Mouse (Mus musculus) T-helper 17 cell (primary cell): ENCODE results near the gene Galnt16.

Experiments
- in situ Hi-C, 2 experiments: fragments of 300-600 bp; cut with MboI, MseI; formaldehyde crosslinking; loops; 1 replicate in 1 of 2; 2 replicates in 1 of 2; pipeline ENCODE4 v1.15.1; 2025; ENCODE audit warnings: high pct_unique_total_duplicates in 2 of 2

Galnt16 gene

DNA sequence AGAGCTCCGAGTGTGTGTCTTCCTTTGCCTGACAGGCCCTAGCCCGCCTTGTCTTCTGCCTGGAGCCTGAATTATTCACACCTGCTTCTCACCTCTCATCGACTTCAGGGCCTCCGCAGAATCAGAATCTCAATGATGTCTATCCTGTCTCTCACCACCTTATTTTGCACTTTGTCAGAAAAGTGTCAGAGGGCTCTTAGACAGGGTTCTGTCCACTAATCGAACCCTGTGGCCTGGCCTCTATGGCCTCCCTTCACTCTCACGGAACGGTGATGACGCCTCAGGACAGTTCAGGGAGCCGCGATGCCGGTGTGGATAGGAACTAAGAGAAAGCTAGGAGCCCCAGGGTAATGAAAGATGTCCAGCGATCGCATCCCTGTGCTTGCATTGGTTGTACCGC lies at the start of gene Galnt16:
Gene Galnt16, plus strand, starts transcription at position 301 of the 400 bp plus-strand sequence.
- in situ Hi-C loops: no loop called here

DNA sequence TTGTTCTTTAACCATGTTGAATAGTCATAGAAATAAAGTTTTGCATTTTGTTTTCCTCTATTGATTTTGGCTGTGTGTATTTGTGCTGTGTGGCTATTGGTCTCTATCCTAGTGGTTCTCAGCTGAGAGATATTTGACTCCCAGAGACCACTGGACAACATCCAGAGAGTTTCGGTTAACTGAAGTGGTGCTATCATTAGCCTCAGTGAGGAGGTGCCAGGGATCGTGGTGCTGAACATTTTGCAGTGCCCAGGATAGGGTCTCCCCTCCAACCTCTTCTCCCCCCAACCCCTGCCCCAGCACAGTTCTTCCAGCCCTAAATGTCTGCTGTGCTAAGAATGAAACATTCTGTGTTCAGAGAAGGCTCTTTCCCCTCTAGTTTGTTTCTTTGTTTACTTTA lies 47.9 kb upstream of the Galnt16 start:
- in situ Hi-C loops: no loop called here

DNA sequence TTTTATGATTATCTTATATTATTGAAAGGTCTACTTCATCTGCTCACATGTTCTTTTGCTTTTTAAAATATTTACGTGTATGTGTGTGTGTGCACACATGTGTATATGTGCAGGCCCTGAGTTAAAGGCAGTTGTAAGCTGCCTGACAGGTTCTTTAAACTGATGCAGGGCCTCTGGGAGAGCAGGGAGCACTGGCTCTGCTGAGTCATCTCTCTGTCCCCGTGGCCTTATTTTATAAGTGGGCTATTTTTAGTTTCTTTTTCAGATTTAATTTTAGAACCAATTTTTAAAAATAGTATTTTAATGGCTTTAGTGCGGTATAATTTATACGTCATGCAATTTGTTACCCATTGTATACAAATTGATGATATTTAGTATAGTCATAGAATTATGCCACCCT lies 46.2 kb upstream of the Galnt16 start:
- in situ Hi-C loops: no loop called here

DNA sequence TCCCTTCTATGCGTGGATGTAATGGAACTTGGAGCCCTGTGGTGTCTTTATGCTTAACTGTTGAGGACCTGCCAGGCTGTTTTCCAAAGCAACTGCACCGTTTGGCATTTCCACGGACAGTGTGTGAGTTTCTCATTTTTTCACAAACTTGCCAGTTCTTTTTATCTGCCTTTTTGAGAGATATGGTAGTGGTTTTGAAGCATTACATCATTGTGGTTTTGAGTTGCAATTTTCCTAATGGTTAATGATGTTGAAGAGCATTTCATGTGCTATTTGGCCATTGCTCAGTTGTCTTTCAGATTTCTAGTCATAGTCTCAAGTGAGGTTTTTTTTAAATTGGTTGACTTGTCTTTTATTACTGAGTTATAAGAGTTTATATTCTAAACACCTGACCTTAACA lies 44.3 kb upstream of the Galnt16 start:
- in situ Hi-C loops: no loop called here

DNA sequence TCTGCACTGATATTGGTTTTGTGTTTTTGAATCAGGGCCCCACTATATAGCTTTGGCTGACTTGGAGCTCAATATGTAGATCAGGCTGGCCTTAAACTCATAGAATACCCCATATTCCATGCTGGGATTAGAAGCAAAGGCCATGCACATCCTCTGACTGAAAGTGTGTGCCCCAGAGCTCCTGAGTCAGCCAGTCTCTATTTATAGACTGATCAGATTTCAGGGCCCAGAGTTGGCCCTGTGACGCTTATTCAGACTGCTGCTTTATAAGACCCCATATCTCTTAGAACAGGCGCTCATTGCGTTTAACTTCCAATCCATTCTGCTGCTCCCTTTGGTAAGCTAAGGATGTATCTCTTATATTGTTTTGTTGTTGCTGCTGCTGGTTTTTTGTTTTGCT lies 38.1 kb upstream of the Galnt16 start:
- in situ Hi-C loops: loop anchor here in 1 of 2 experiments (25.0 kb wide), 1 partner anchor 407 kb away; no protein-coding TSS in a partner anchor

DNA sequence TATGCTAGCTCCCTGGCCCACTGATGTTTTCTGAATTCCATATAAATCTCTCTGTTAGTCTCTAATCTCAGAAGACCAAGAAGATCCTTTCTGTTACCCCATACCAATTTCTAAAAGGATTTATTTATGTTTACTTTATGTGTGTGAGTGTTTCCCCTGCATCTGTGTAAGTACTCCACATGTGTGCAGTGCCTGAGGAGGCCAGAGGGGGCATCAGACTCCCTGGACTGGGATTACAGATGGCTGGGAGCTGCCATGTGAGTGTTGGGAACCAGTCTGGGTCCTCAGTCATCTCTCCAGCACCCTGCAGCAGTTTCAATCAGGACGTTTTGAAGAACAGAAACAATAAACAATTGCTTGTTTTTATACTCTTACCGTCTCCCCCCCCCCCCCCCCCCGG lies 34.7 kb upstream of the Galnt16 start:
- in situ Hi-C loops: loop anchor here in 1 of 2 experiments (25.0 kb wide), 1 partner anchor 404 kb away; no protein-coding TSS in a partner anchor

DNA sequence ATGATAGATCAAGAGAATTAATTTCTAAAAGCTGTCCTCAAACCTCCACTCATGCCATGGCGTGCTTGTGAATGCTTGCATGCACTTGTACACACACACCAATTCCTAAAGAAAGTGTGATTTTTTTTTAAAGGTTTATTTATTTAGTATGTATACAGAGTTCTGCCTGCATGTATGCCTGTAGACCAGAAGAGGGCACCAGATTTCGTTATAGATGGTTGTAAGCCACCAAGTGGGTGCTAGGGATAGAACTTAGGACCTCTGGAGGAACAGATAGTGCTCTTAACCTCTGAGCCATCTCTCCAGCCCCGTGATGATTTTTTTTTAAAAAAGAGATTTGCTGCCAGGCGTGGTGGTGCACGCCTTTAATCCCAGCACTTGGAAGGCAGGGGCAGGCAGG lies 24.8 kb upstream of the Galnt16 start:
- in situ Hi-C loops: loop anchor here in 1 of 2 experiments (25.0 kb wide), 1 partner anchor 394 kb away; no protein-coding TSS in a partner anchor

DNA sequence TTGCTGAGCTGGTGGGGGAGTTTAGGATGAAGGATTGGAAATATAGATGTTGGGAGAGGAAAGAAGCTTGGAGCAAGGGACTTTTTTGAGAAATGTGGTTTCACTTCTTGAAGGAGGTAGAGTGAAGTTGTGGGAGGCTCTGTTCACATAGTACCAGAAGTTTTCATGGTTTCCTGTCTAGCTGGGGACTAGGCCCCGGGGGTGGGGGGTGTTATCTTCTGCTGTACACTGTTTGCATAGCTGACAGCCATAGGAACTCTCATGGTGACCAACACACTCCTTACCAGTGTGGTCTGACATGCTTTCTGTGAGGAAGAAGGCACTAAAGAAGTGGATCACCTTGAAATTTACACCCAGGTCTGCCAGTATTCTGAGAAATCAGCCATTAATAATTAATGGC lies 22.4 kb upstream of the Galnt16 start:
- in situ Hi-C loops: loop anchor here in 1 of 2 experiments (25.0 kb wide), 1 partner anchor 392 kb away; no protein-coding TSS in a partner anchor

DNA sequence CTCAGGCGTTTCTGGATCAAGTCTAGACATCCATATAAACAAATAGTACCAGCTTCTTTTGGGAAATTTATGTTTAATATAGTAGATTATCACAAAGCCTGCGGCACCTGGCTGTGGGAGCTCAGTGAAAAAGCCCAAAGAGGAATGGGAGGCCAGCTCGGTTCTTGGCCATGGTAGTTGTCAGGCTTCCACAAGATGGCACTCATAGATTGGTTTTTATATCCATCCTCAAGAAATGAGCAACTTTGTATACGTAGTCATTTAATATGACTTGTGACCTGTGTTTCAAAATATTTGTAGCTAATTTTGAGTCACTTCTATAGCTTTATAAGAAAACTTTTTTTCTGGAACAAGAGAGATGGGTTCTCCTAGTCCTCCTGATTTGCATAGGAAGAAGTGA lies 19.7 kb upstream of the Galnt16 start:
- in situ Hi-C loops: loop anchor here in 1 of 2 experiments (25.0 kb wide), 1 partner anchor 389 kb away; no protein-coding TSS in a partner anchor

DNA sequence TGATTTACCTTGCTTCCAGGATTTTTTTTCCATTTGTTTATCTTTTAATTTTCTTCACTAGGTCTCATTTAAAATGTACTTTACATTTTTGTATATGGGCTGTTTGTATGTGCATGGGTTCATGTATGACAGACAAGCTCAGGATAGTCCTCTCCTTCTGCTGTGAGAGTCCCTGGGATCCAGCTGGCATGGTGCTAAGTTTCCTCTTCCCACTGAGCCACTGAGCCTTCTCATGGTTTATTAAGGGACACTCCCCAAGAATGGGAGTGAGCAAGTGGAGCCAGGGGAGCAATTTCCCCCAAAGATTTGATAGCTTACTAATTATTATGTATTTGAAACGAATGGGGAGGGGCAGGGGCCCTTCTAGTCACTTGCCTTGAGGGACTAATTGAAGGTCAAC lies 17.6 kb upstream of the Galnt16 start:
- in situ Hi-C loops: no loop called here

DNA sequence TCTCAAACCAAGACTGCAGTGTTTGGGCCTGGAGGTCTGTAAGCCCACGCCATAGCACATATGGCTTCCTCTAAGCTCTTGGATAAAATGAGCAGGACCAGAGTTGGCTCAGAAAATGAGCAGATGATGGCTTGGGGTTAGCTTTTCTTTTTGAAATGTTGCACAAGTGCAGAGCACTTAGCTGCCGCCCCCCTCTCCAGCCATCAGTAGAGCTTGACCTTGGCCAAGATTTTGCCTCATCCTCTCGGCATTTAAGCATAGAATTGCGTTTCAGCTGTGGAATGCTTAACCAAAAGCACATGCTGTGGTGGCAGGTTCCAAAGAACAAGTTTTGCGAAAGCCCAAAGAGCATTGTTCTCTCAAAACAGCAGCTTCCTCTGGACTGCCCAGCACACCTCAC lies 13.4 kb upstream of the Galnt16 start:
- in situ Hi-C loops: no loop called here

DNA sequence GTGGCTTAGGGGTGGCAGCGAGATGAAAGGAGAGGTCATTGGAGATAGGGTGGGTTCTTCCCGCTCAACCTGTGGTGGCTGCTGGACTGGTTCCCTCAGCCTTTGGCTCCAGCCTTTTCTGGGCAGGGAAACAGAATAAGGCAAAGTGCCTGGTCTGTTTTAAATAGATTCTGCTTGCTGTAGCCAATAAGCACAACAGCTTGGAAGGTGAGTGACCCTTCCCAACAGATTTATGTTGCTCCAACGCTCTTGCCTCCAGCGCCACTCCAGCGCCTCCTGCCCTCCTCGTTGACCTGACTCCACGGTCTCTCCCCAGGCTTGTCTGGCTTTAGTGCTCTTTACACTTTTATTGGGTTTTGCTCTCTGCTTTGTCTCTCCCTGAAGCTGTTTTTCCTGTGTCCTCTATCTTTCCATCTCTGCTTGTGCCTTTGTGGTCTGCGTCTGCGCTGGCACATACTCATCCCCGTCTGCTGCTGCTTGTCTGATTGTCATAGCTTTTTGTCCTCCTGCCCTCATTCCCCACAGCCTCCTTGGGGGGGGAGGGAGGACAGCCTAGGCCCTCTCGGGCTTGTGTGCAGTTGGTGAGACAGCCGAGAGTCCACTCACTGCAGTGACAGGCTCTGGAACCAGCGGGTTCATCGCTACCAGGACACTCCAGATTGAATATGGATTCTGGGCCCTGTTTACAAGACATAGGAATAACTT lies 10.9 kb upstream of the Galnt16 start:
- in situ Hi-C loops: no loop called here

DNA sequence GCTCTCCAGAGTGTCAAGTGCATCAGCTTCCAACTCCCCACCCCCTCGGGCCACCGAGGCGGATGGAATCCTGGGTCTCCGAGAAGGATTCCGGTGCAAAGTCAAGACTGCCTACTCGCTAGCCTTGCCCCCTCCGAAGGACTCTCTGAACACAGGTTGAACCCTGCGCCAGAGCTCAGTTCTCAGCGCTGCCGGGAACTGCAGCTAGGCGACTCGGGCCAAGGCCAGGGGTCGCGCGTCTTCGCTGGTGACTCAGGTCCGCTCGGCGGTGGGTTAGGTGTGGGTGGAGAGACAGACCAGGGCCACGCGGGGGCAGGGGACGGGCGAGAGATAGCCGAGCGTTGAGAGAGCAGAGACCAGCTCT lies 298 bp downstream of the Galnt16 start:
- in situ Hi-C loops: no loop called here

DNA sequence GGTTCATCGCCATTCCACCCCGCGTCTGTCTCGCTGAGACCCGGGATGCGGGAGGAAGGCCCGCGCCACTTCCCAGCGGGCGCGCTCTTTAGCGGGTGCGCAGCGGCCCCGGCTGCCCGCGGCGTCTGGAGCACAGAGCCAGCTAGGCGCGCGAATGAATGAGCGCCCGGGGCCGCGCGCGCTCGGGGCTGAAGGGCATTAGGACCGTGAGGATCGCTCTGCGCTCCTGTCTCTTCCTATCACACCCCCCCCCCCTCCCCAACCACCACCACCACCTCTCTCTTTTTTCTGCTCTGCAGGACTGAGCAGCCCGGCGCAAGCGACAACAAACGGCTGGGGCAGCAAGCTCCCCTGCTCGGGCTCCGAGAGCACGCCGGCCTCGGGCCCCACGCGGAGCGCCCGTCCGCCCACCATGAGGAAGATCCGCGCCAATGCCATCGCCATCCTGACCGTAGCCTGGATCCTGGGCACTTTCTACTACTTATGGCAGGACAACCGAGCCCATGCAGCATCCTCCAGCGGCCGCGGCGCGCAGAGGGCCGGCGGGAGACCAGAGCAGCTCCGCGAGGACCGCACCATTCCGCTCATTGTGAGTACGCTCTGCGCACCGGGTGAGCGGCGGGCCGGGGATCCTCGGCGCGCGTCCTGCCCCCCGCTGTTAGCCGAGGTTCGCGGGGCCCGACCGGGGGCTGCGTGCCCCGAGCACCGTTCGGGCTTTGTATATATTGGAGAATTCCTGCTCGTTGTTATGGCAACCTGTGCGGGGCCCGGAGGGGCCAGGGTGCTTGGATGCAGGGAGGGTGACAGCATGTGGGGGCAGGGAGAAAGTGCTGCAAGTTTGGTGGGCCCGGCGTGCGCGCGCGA lies 912 bp downstream of the Galnt16 start:
- in situ Hi-C loops: no loop called here

DNA sequence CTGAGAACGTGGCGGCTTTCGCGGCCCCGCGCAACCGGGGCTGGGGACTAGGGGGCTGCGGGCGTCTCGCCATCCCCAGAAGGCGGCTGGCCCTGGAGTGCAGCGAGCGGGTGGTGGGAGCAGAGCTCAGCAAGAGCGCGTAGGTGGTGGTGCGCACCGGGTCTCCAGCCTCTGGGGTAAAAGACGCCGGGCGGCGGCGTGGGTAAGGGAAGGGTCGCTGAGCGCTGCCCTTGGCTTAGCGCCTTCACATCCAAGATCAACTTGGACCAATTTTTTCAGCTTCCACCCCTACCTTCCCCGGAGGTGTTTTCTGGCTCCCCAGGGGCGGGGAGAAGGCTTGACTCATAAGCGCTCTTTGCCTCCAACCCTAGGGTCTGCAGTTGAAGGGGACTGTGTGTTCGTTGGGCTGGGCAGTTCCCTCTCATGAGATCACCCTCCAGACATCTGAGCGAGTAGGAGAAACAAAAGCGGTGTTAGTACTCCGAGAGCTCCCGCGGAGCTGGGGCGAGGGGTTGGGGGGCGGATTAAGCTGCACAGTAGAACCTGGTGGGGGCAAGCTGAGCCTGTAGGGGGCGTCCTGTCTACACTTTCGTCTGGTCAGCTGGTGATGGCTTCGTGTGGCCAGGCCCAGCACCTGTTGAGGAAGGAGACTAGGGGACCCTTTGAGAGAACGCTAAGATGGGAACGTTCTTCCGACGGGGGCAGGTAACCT lies 1.7 kb downstream of the Galnt16 start:
- in situ Hi-C loops: no loop called here

DNA sequence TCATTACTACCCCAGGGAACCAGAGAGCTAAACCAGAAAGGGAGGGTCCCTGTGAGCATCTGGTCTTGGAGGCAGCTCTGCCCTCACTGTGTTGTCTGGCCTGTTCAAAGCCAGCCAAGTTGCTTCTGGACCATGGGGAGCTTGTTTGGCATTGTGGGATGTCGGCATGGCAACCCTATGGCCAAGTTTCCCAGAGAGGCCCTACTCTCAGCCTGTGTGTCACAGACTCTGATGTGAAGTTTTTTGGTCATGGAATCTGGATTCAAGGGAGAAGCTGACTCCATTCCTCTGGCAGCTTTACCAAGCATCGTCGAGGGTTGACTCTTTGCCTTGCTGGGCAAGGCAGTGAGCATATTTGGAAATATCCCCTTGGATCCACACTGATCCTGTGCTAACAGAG lies 3.9 kb downstream of the Galnt16 start:
- in situ Hi-C loops: no loop called here

DNA sequence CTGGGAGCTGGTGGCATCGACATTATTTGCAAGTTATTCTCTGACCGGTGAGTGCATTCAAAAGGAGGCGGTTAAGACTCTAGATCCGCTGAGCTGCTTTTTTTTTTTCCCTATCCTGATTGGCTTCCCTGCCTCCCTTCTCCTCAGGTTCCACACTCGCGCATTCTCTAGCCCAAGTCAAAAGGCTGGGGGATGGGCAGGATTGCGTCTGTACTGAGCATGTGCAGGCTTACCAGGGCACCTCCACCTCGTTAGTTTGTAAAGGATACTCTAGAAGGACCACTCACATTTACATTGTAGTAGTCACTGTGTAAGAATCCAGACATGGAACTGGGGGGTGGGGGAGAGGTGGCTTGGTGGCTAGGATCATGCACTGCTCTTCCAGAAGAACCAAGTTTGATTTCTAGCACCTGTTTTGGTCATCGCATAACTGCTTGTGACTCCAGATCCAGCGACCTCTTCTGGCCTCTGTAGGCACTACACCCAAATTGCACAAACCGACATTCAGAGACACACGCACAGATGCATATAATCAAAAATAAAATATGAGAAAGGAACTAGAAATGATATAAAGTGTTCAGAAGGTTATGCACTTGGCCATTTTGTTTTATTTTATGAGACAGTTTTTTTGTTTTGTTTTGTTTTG lies 6.3 kb downstream of the Galnt16 start:
- in situ Hi-C loops: no loop called here

DNA sequence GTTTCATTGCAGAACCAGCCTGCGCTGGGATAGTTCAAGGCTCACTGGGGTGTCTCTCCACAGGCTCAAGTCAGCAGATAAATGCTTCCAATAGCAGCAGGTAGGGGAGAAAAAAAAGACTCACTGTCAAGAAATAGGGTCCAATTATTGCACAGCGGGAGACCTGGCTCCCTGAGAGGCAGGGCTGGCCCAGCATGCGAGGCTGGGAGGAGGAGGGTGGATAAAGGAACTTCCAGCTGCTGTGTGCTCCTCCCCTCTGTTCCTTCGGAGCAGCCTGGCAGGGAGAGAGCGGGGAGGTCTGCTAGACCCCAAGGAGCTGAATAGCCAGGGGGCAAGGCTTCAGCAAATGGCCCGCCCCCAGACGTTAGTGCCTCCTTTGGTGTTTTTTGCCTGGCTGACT lies 7.4 kb downstream of the Galnt16 start:
- in situ Hi-C loops: no loop called here

DNA sequence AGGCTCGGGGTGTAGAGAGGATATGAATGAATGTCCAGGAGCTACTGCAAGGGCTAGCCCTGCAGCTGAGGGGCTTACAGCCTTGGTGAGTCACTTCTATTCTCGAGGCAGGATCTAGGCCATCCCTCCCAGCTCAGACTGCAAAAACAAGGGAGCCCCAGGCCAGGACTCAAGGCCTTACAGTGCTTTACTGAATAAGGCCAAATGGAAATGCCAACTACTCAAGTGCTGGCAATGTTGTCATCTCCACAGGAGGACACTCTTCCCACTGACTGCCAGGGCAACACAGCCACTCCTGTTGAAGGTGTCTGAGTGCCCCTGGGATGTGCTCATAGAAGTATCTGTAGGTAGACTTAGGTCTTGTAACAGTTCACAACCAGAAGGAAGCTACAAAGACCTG lies 8.4 kb downstream of the Galnt16 start:
- in situ Hi-C loops: no loop called here

DNA sequence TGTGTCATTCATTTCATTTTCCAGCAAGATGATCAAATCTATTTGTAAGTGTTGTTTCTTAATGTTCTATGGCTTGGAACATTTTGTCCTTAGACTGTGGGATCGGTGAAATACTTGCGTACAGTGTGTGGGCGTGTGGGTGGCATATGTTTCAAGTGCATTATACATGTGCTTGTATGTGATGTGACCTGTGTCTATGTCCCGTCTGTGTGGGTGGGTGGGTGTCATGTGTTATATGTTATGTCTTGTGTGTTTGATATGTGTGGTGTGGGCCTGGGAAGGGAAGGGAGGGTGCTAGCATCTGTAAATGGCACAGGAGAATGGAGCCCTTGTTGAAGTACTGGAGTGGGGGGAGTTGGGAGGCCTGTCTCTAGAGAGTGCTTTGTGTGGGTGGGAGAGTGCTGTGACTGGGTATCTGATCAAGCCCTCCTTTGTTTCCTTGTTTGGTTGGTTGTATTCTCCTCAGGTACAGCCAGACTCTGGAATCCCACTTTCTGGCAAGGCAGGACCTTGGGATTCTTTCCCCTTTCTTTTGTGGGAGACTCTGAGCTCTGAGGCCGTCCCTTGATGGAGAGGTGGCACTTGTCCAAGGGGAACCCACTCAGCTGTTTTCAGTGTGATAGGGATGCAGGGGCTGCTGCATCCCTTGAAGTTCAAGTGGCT lies 9.8 kb downstream of the Galnt16 start:
- in situ Hi-C loops: no loop called here

DNA sequence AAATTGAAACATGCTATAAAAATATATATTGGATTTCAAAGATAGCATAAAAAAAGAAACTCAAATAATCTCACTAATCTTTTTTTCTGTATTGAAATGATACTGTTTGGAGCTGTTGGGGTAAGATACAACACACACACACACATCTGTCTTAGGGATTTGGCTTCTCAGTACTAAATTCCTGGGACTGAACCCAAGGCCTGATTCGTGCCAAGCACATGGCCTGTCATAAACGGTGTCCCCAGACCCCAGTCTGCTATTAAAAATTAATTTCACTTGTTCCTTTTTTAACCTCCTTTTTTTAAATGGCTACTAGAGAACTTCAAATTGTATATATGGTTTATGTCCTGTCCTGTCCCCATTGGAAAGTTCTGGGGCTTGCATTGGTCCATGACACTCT lies 12.0 kb downstream of the Galnt16 start:
- in situ Hi-C loops: no loop called here
